Mouse (Mus musculus) cerebellum, adult 2 months (tissue): ENCODE data around the gene Ism1. TPM values are rescaled to one million over a fixed set of nuclear protein-coding genes. Genes with fewer than 3 reads are reported as not detected.

Source experiments
- DNase-seq, 2 experiments: peaks; one replicate each; pipeline ENCODE4 v3.0.0; 2021
- H3K27ac ChIP-seq: fragments of 200-500 bp; 2 replicates; pipeline ENCODE4 v1.5.1; 2012; ENCODE audit warnings: low read length, control low read depth, inconsistent platforms; ENCODE audit not compliant: insufficient read depth
- H3K27me3 ChIP-seq: fragments of 200-500 bp; 2 replicates; pipeline ENCODE4 v1.6.1; 2012; ENCODE audit warnings: inconsistent platforms, mild to moderate bottlenecking, low read length, moderate library complexity; ENCODE audit not compliant: control insufficient read depth, insufficient read depth
- H3K4me1 ChIP-seq: fragments of 200-500 bp; 2 replicates; pipeline ENCODE4 v1.6.1; 2011; ENCODE audit warnings: low read length; ENCODE audit not compliant: control insufficient read depth, insufficient read depth
- H3K4me3 ChIP-seq: fragments of 200-500 bp; replicated peaks from 2 replicates; pipeline ENCODE3; 2011; ENCODE audit warnings: mild to moderate bottlenecking, low read depth, low read length, control low read depth; ENCODE audit not compliant: insufficient read depth
- CTCF ChIP-seq: fragments of 200-500 bp; IDR thresholded peaks from 2 replicates; pipeline ENCODE4 v1.5.1; 2011; ENCODE audit warnings: low read depth, mild to moderate bottlenecking, control low read depth, low read length, moderate library complexity, borderline replicate concordance; ENCODE audit not compliant: insufficient read depth
- POLR2A ChIP-seq: fragments of 200-500 bp; IDR thresholded peaks from 2 replicates; pipeline ENCODE4 v1.6.1; 2011; ENCODE audit warnings: low read length, control low read depth, borderline replicate concordance; ENCODE audit not compliant: insufficient read depth
- WGBS: fragments of 180-500 bp; shearing (Covaris S2); methylation state at CpG from one replicate; pipeline ENCODE4 v1.1.7; 2018; 5-methylcytosine and 5-hydroxymethylcytosine counted together
- polyA plus RNA-seq: library from polyadenylated mRNA; depleted of rRNA; stranded (reverse); fragments of >200 nt; gene quantifications from 2 replicates; pipeline ENCODE4 v1.2.3, GENCODE M21; 2012; rRNA removed

Ism1 gene
- 2.0 and 2.1 TPM in 2 replicates for polyA plus RNA-seq

- DNase-seq: peak; percentile 56 to 74
Measured at GRCm38 (mm10) chr2:139677809-139678274, at the start of gene Ism1. Gene Ism1 (plus strand): TSS chr2:139678178.

GRCm38 (mm10) chr2:139628731-139629130 is 49.2 kb upstream of the Ism1 start:
- TF ChIP-seq CTCF (no peak), POLR2A (no peak)
- DNase-seq: no peak
- Histone ChIP-seq H3K4me3 (no peak overlapping the region), H3K4me1 (no peaks in the 10 kb centered on the region), H3K27ac (no peak overlapping the region), H3K27me3 (no peaks in the 10 kb centered on the region)
- WGBS: 76% methylated on average over 4 of the region's 4 CpGs

More at GRCm38 (mm10) chr2:139677809-139678274, at the start of gene Ism1:
- H3K27ac ChIP-seq: peak within 1 kb of the TSS; percentile 44; the same call in 1 of the 2 replicates
- no peaks in the 10 kb centered on the region for H3K4me1 ChIP-seq
- H3K4me3 ChIP-seq: peak within 1 kb of the TSS; percentile 72
- TF ChIP-seq CTCF (no peak), POLR2A (no peak)
- WGBS: under 1% methylated on average over 38 of the region's 39 CpGs
- H3K27me3 ChIP-seq: no peaks in the 10 kb centered on the region

DNA sequence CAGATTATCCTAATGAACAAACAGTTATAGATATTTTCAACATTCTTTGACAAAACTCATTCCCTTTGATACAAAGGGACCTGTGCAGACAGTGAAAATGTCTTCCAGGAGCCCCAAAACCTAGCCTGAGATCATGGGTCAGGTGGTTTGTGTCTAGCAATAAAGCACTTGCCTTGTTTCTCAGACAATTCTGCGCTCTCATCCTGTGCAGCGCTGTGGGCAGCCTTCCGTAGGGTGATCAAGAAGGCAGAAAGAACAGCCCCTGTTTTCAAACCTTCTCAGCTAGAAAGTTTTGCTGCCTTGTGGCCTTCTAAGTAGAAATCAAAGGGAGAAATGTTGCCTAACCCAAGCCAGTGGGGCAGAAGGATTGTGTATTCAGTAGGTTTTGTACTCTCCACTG is 48.3 kb upstream of the Ism1 start:
- H3K4me3 ChIP-seq: no peak overlapping the region
- WGBS: 67% methylated on average over 3 of the region's 3 CpGs
- no peak for DNase-seq

DNA sequence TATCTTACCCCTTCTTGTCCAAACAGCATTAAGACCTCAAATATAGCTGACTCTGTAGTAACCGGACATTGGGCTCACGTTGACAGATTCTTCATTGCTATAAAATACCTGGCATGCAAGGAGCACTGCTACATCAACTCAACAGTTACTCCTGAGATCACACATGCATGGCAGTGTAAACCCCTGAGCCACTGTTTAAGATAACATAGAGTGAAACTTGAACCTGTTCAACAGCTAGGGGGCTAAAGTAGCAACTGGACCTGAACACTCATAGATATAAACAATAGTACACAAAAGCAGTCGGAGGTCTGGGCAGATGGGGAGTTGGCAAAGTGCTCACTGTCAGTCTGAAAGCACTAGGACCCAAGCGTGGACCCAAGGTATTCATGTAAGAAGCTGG is 43.5 kb upstream of the Ism1 start:
- H3K4me3 ChIP-seq: no peak overlapping the region
- H3K27me3 ChIP-seq: no peaks in the 10 kb centered on the region
- TF ChIP-seq POLR2A (no peak), CTCF (no peak)
- DNase-seq: no peak
- H3K27ac ChIP-seq: no peak overlapping the region
- WGBS: 61% methylated on average over 4 of the region's 4 CpGs
- no peaks in the 10 kb centered on the region for H3K4me1 ChIP-seq

More for the DNA sequence above, 48.3 kb upstream of the Ism1 start:
- TF ChIP-seq CTCF (no peak), POLR2A (no peak)
- no peak overlapping the region for H3K27ac ChIP-seq
- H3K27me3 ChIP-seq: no peaks in the 10 kb centered on the region
- no peaks in the 10 kb centered on the region for H3K4me1 ChIP-seq

DNA sequence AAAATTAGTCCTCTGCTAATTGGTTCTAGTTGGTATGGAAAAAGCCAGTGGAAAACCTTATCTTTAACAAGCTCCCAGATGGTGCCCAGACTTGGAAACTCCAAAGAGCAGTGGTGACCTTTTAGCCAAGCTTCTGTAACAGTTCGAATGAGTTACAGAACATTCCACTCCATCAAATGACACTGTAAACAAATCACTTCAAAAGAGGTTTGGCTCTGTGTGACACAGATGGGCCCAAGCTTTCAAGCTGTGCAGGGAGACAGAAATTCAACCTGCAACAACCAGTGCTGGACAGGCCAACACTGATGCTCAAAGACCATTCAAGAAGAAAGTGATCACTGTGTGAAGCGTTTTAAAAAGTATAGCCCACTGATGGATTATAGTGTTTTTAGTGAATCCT is 40.1 kb upstream of the Ism1 start:
- WGBS: 36% methylated on average over 2 of the region's 2 CpGs
- no peaks in the 10 kb centered on the region for H3K4me1 ChIP-seq
- no peak for TF ChIP-seq CTCF
- no peak for TF ChIP-seq POLR2A

DNA sequence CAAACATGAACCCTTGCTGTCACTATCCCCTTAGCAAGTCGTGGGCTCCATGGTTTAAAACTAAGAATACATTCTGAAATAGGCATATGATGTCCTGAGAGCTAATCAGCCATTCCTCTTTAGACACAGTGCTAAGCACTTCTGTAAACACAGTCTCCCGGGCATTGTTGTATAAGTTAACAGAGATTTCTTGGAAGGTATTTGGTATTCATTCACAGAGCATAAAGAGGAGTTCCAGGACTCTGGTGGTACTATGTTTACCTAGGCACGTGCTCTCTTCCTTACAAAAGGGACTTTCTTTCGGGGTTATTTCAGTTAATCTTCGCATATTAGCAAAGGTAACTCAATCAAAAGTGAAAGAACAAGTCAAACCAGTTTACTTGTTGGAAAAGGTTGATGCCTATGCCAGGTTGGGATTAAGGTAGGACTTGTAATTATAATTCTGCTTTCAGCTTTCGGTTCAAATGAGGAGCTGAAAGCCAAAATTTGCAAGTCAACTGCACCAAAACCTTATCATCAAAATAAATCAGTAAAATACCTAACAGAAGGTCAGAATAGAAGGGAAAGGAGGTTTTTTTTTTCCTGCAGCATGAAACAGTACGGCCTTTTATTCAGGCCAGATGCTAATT is 36.1 kb upstream of the Ism1 start:
- Histone ChIP-seq H3K27me3 (no peaks in the 10 kb centered on the region), H3K4me1 (no peaks in the 10 kb centered on the region), H3K27ac (no peak overlapping the region), H3K4me3 (no peak overlapping the region)
- WGBS: 54% methylated on average over 7 of the region's 7 CpGs
- no peak for DNase-seq
- TF ChIP-seq POLR2A: no peak
- TF ChIP-seq CTCF: no peak

More for the DNA sequence above, 40.1 kb upstream of the Ism1 start:
- Histone ChIP-seq H3K27me3 (no peaks in the 10 kb centered on the region), H3K4me3 (no peak overlapping the region), H3K27ac (no peak overlapping the region)
- no peak for DNase-seq

- Histone ChIP-seq H3K4me1 (no peaks in the 10 kb centered on the region), H3K27ac (no peak overlapping the region), H3K27me3 (no peaks in the 10 kb centered on the region), H3K4me3 (no peak overlapping the region)
- no peak for DNase-seq
- 41% methylated on average over 3 of the region's 3 CpGs for WGBS
- TF ChIP-seq CTCF: no peak
Measured at GRCm38 (mm10) chr2:139649518-139649917, 28.5 kb upstream of the Ism1 start.

DNA sequence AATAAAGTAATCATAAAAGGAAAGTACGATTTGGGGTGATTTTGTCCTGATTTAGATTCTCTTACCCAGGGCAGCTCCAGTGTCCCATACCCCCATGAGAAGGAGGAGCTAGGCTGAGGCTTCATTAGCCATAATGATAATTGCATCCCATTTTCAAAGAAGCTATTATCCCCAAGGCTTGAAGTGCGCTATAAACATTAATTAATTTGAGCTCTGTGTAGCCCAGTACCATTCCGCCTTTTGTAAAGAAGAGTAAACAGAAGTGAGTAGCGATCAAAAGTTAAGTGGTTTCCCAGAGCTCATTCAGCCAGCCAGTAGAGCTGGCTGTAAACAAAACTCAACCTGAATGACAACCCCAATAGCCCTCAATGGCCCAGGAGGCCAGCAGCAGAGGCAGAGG is 21.2 kb upstream of the Ism1 start:
- no peak for DNase-seq
- WGBS: 80% methylated on average over 4 of the region's 4 CpGs
- no peaks in the 10 kb centered on the region for H3K4me1 ChIP-seq
- no peaks in the 10 kb centered on the region for H3K27me3 ChIP-seq
- no peak overlapping the region for H3K27ac ChIP-seq
- no peak overlapping the region for H3K4me3 ChIP-seq
- no peak for TF ChIP-seq CTCF
